Mouse (Mus musculus) Patski (cell line): ENCODE data around the gene Pard3. TPM values are rescaled to one million over a fixed set of nuclear protein-coding genes. Genes with fewer than 3 reads are reported as not detected.

ENCODE experiments used
- ATAC-seq: fragments of 100-300 bp; one replicate; pipeline ENCODE4 v1.8.0; 2021
- CTCF ChIA-PET: fragments of 350-600 bp; sonication (Branson Sonifier 250); formaldehyde crosslinking; loops from one replicate; lab custom pipeline; 2022; ENCODE audit warnings: inconsistent platforms; lab: Charles Lee
- POLR2A ChIA-PET: fragments of 350-600 bp; sonication (Branson Sonifier 250); formaldehyde crosslinking; loops from one replicate; lab custom pipeline; 2022; ENCODE audit warnings: antibody characterized with exemption, inconsistent platforms; lab: Charles Lee
- DNase-seq: peaks from one replicate; pipeline ENCODE4 v3.0.0-alpha.2; 2011; ENCODE audit warnings: low read depth, low spot score
- H3K27me3 ChIP-seq: fragments of 371-371 bp; one replicate; pipeline ENCODE4 v1.5.1; 2021
- CTCF ChIP-seq: fragments of 100-300 bp; IDR thresholded peaks from one replicate; pipeline ENCODE4 v1.5.1; 2021
- in situ Hi-C: fragments of 300-500 bp; cut with MboI; formaldehyde crosslinking; loops from 3 replicates; pipeline ENCODE4 v1.11.1; 2018; ENCODE audit warnings: low pct_unique_long_range_greater_than_20kb, mixed read lengths
- polyA plus RNA-seq: library from polyadenylated mRNA; unstranded; gene quantifications from one replicate; pipeline ENCODE4 v1.2.3, GENCODE M21; 2021

The Pard3 gene
- polyA plus RNA-seq, 1 experiment from 2014 or later: 36.8 TPM

DNA sequence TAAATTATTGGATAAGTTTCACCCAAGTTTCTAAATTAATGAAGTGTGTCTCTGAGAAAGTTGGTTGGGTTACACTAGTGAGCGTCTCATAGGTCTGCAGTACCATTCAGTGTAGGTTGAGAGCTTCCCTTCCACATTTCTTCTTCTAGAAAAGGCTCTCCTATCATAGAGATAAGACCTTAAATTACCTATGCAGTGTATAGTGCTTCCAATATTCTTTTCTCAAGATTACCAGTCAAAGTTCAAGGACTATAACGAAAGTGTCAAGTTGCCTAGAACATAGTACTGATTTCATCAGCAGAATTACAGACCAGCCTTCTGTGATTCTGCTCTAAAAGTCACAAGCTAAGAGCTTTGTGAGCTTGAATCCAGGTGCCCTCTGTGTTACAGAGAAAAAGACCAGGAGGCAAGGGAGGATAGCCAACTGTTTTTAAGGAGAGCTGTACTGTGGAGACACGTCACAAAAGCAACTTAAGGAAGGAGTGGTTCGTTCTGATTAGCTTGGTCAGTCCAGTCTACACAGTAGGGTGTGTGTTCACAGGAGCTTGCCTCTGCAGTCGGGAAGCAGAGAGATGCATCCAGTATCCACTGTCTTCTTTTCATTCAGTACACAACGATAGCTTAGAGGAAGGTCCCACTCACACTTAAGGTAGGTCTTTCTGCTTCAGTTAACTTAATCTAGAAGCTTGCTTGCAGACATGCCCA, 229.5 kb downstream of the Pard3 start:
- in situ Hi-C loops: no loop called here
- no peaks in the 10 kb centered on the region for H3K27me3 ChIP-seq
- ChIA-PET POLR2A (interaction anchor here (0.6 to 0.8 kb wide), 2 partner anchors 9 to 168 kb away, joined by 3 to 6 read pairs; no protein-coding TSS in a partner anchor), CTCF (interaction anchor here (1.4 kb wide), 1 partner anchor 23 kb away, joined by 3 read pairs; no protein-coding TSS in a partner anchor)
- ATAC-seq (no peak), DNase-seq (no peak)
- TF ChIP-seq CTCF: no peak

DNA sequence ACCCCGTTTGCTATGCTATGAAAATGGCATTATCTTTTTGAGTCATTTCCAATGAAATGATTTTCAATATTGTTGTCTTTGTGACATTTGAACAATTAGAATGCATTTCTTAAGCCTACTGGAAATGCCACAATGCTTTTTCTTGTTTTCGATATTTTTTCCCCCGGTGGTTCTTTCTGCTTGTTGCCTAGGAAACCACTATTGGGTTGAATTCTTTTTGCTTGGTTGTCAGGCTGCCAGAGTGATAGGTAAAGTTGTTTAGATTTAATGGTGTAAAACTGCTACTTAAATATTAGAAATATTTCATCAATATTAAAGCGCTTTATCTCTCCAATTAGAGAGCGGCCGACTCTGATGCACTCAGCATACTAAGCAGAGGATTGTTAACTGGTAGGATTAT, 230.4 kb downstream of the Pard3 start:
- ATAC-seq (no peak), DNase-seq (no peak)
- POLR2A ChIA-PET: no interaction called here
- no peak for TF ChIP-seq CTCF
- in situ Hi-C loops: no loop called here
- CTCF ChIA-PET: interaction anchor here (1.4 kb wide), 1 partner anchor 22 kb away, joined by 3 read pairs; no protein-coding TSS in a partner anchor
- no peaks in the 10 kb centered on the region for H3K27me3 ChIP-seq

DNA sequence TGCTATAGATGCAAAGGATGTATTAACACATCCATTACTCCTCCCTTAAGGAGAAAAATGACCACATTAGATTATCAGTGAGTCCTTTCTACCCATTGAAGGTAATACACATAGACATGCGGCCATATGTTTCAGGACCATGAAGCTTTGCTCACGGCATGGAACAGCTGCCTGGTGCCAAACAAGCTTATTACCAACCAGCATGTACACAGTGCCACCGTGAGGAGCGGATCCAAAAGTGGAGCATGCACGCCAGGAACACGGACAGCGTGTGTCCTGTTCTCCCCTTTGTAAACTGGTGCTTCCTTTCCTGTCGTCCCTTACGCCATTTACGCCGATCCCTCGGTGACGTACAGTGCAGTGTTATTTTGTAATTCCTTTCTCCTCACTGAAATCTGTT, 232.2 kb downstream of the Pard3 start:
- ChIA-PET CTCF (no interaction called here), POLR2A (no interaction called here)
- TF ChIP-seq CTCF: no peak
- in situ Hi-C loops: no loop called here
- H3K27me3 ChIP-seq: no peaks in the 10 kb centered on the region
- DNase-seq (no peak), ATAC-seq (no peak)

DNA sequence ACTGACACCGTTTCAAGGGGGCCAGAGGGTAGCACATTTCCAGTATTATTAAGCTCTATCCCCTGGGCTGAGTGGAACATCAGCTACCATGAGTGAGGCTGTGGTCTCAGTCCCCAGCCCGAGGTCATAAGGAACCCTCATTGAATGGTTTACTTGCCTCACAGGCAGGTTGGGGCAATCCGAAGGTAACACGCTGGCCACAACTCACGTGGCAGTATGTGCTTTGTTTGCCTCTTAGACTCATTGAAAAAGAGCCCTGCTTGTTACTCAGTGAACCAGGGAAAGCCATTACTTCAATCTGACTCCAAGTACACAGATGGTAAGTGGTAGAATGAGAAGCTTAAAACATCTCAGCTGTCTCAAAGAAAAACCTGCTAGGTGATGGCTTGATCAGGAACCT, 236.8 kb downstream of the Pard3 start:
- no peak for TF ChIP-seq CTCF
- in situ Hi-C loops: no loop called here

DNA sequence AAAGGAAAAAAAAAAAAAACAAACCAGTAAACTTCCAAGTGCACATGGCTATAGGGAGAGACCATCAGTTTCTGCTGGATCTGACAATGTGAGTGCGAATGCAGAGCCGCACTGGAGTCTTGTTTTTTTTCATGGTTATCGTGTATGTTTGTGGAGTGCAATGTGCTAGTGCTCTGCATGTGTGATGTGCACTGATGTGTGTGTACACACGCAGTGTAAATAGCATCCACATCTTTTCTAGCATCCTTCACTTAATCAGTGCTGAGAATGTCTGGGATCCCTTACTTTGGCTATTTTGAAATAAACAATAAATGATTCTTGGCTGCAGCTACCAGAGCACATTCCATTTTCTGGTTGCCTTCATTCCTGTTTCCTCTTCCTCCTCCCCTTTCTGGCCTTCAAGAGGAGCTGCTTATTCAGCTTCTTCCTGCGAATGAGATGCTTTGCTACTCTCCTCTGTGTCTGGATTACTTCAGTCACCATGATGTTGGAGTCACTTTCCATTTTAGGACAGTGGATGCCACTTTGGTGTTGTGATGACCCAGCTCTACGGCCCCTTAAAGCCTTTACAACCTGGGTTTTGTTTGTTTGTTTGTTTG, 239.3 kb downstream of the Pard3 start:
- TF ChIP-seq CTCF: no peak
- ATAC-seq: no peak
- ChIA-PET POLR2A (no interaction called here), CTCF (interaction anchor here (1.3 to 2.5 kb wide), 4 partner anchors 18 to 94 kb away, joined by 3 to 5 read pairs (median 3); no protein-coding TSS in a partner anchor)
- in situ Hi-C loops: no loop called here
- no peaks in the 10 kb centered on the region for H3K27me3 ChIP-seq
- no peak for DNase-seq

More for the DNA sequence above, 236.8 kb downstream of the Pard3 start:
- CTCF ChIA-PET: interaction anchor here (1.0 kb wide), 1 partner anchor 12 kb away, joined by 4 read pairs; no protein-coding TSS in a partner anchor
- no peak for DNase-seq
- H3K27me3 ChIP-seq: no peaks in the 10 kb centered on the region
- POLR2A ChIA-PET: no interaction called here
- ATAC-seq: no peak

DNA sequence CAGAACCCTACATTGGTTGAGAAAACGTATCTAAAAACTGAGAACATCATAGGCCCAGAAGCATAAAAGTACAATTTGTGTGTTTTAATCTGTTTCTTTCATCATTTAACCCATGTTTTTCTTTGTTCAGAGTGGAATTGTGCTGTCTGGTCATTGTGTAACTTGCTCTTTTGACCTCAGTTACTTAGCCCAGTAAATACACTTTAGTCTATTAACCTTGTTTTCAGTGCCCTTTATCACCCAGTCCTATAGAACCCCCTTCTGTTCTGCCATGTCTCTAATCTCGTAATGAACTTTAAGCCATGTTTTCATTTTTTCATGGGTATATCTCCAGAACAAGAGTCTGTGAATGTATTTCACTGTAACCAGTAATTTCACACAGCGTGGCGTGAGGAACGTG, 243.3 kb downstream of the Pard3 start:
- H3K27me3 ChIP-seq: no peaks in the 10 kb centered on the region
- DNase-seq (no peak), ATAC-seq (no peak)
- POLR2A ChIA-PET: interaction anchor here (0.7 kb wide), 1 partner anchor 30 kb away, joined by 5 read pairs; no protein-coding TSS in a partner anchor
- TF ChIP-seq CTCF: no peak
- CTCF ChIA-PET: interaction anchor here (0.9 to 1.5 kb wide), 2 partner anchors 9 to 116 kb away, joined by 3 read pairs; no protein-coding TSS in a partner anchor
- in situ Hi-C loops: no loop called here

DNA sequence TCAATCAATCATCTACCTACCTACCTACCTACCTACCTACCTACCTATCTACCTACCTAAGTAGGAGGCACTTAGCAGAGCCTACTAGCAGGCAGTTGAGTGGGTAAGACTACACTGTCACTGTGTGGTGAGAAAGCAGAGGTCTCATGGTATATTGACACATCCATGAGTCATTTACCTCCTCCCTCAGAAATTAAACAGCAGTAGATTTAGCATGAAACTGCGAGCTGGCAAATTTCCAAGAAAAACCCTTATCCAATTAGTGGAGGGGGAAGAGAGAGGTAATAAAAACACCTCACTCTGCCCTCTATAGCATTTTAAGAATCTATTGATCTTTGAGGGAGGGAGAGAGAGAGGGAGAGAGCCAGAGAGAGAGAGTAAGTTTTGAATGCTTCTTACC, 245.7 kb downstream of the Pard3 start:
- ChIA-PET CTCF (no interaction called here), POLR2A (no interaction called here)
- in situ Hi-C loops: no loop called here
- TF ChIP-seq CTCF: no peak
- ATAC-seq: no peak
- H3K27me3 ChIP-seq: no peaks in the 10 kb centered on the region
- DNase-seq: no peak

DNA sequence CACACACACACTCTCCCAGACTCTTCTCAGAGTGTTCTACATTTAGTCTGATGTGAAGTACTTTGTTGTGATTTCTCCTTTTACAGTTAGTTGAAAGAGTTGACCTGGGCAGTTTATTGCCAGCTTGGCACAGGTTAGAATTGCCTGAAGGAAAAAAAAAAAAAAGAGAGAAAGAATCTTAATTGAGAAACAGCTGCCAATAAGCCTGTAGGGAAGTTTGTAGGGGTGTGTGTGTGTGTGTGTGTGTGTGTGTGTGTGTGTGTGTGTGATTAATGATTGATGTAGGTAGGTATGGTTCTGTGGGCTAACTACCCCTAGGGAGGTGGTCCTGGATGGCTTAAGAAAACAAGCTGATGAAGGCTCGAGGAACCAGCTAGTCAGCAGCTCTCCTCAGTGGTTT, 252.1 kb downstream of the Pard3 start:
- ChIA-PET POLR2A (interaction anchor here (0.7 to 1.2 kb wide), 2 partner anchors 31 to 90 kb away, joined by 3 to 4 read pairs; no protein-coding TSS in a partner anchor), CTCF (interaction anchor here (0.9 to 1.6 kb wide), 4 partner anchors 9 to 29 kb away, joined by 3 to 5 read pairs (median 3); no protein-coding TSS in a partner anchor)
- in situ Hi-C loops: no loop called here
- ATAC-seq (no peak), DNase-seq (no peak)
- no peaks in the 10 kb centered on the region for H3K27me3 ChIP-seq
- no peak for TF ChIP-seq CTCF

DNA sequence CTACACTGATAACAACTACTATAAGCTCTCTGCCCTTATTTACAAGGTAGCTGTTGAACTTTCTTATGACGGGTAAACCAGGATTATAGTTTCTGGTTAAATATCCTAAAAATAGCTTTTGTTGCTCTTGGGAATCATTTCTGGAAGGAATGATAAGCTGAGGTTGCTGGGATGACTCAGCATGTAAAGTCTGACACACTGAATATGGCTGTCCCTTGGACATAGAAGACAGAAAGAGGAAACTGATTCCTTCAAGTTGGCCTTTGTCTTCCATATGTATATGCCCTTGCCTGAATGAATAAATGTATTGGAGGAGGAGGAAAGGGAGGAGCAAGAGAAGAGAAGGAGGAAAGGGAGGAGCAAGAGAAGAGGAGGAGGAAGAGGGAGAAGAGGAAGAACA, 254.2 kb downstream of the Pard3 start:
- H3K27me3 ChIP-seq: no peaks in the 10 kb centered on the region
- ATAC-seq (no peak), DNase-seq (no peak)
- ChIA-PET CTCF (no interaction called here), POLR2A (interaction anchor here (0.9 kb wide), 1 partner anchor 8 kb away, joined by 3 read pairs; no protein-coding TSS in a partner anchor)
- TF ChIP-seq CTCF: no peak
- in situ Hi-C loops: no loop called here

DNA sequence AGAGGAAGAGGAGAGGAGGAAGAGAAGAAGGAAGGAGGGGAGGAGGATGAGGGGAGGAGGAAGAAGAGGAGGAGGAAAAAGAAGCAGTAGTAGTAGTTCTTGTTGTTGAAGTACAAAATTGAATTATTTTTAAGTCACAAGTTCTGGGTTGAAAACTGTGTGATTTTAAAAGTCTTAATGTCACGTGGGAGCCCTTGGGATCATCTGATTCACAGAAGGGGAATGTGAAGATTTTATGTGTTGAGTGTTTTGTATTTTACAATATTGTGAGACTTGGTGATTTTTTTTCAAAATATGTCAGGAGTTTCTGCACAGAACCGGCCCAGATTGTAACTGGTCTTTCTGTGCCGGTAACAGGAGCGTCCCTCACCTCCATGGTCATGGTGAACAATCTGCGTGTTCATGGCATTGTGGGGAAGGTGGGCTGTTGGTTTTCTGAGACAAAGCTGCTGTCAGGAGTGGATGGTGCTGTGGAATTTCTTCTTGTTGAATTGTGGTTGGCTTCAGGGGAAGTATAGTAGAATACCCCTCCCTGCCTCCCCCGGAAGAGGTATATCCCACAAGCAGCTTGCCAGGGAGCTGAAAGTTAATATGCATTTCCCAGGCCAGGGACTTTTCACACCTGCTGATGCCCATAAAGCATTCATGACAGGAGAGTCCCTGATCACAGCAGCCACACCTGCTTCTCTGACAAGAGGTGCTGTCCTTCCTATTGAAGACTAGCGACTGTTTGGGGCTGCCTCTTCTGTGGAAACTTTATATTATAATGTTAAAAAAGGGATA, 254.9 kb downstream of the Pard3 start:
- CTCF ChIA-PET: no interaction called here
- ATAC-seq (no peak), DNase-seq (no peak)
- in situ Hi-C loops: no loop called here
- no peak for TF ChIP-seq CTCF
- no peaks in the 10 kb centered on the region for H3K27me3 ChIP-seq
- POLR2A ChIA-PET: no interaction called here
